Mouse (Mus musculus): ENCODE measurements around the gene Baiap2l1. TPM values are rescaled to one million over a fixed set of nuclear protein-coding genes. Genes with fewer than 3 reads are reported as not detected.

Baiap2l1 gene
- polyA plus RNA-seq, 1 experiment from 2014 or later: 11.0 TPM

DNA sequence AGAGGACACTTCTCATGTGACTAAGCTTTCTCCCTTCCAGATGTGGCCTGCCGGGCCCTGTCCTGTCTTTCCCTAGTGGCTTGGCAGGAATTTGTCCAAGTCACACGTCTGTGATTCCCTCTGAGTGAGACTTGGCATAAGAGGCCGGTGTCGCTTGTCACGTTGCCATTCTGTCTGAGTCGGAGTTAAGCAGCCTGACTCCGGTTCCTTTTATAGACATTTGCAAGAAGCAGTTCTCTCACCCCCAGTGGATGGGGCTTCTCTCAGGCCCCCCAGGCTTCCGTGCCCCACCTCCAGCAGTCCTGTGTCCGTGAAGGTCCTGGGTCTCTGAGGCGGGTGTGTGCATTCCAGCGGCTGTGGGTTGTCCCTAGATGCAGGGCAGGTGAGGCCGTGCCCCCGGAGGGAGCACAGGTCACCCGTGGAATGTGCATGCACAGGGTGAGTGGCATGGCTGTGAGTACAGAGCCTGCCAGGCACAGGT, 99.7 kb downstream of the Baiap2l1 start:
- 14% methylated on average over 14 of the region's 14 CpGs for WGBS
- Histone ChIP-seq H3K9me3 (ENCODE audit: control insufficient read depth, low read length) (no peaks in the 10 kb centered on the region), H3K4me2 (ENCODE audit: low read length) (peak overlapping the region; percentile 75), H3K36me3 (ENCODE audit: control insufficient read depth, insufficient read depth, low read length) (peaks cover 45% of the 10 kb centered on the region), H3K27ac (replicated peaks in 1 of 2; ENCODE audit: control insufficient read depth in 1 of 2, insufficient read depth in 1 of 2, low read depth in 2 of 2, low read length in 2 of 2) (peak overlapping the region; percentile 91 to 97), H3K9ac (ENCODE audit: low read length) (peak overlapping the region; percentile 99), H3K4me3 (ENCODE audit: control insufficient read depth in 1 of 2, insufficient read depth in 1 of 2, low read depth in 1 of 2, low read length in 2 of 2) (peak overlapping the region; percentile 46 to 99), H3K4me1 (ENCODE audit: control insufficient read depth in 2 of 2, insufficient read depth in 2 of 2, low read length in 2 of 2) (peaks cover 50 to 69% of the 10 kb centered on the region in 2 experiments), H3K27me3 (ENCODE audit: control insufficient read depth, insufficient read depth, low read length) (no peaks in the 10 kb centered on the region)
- ATAC-seq (ENCODE audit: insufficient number of reproducible peaks, insufficient read depth, low FRiP score, low read depth): peak; percentile 29; the same call in 1 of the 2 replicates

DNA sequence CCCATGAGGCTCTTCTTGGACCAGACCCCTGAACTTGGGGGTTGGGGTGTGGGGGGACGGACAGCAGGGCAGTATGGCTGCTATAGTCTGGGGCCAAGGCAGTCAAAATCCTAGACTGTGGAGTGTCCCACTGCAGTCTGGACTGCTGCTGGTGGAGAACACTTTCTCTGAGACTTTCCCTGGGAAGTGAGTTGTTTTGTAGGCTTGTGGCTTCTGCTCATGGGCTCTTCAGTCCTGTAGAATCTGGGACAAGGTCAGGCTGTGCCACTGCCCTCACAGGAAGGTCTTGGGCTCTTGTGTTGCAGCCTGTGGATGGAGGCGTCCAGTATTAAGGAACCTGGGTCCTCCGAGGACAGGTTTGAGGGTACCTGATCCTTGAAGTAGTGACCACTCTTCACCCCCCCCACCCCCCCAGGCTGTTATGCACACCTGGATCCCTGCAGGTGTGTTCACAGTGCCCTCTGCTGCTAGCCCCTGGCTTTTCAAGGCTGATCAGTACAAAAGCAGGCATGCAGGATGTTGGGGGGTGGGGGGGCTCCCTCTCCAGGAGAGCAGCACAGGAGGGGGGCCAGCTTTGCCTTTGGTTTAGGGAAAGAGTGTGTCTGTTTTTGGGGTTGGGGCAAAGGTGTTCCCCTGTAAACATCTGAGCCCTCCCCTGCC, 100.3 kb downstream of the Baiap2l1 start:
- H3K4me1 ChIP-seq (ENCODE audit: control insufficient read depth in 2 of 2, insufficient read depth in 2 of 2, low read length in 2 of 2): peaks cover 46 to 65% of the 10 kb centered on the region in 2 experiments
- WGBS: 66% methylated on average over 3 of the region's 3 CpGs

DNA sequence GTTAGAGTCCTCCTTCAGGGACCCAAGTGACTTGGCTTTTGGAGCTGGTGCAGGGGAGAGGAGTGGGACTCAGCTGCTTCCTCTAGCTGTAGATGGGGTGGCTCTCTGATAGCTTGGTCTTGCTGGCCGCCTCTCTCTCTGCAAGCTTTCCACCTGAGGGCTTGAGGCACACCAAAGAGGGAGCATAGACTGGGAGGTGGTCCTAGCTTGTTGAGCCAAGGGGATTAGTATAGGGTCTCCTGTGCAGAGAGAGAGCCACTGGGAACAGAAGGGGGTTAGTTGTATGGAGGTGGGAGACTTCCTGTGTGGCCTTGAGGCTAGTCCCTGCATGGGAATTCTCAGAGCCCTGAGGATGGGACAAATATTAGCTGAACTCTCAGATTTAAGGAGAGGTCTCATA, 101.0 kb downstream of the Baiap2l1 start:
- Histone ChIP-seq H3K4me1 (ENCODE audit: control insufficient read depth in 2 of 2, insufficient read depth in 2 of 2, low read length in 2 of 2) (peaks cover 42 to 60% of the 10 kb centered on the region in 2 experiments), H3K9ac (ENCODE audit: low read length) (peak overlapping the region; percentile 99), H3K4me2 (ENCODE audit: low read length) (peak overlapping the region; percentile 75), H3K36me3 (ENCODE audit: control insufficient read depth, insufficient read depth, low read length) (peaks cover 39% of the 10 kb centered on the region), H3K27me3 (ENCODE audit: control insufficient read depth, insufficient read depth, low read length) (no peaks in the 10 kb centered on the region), H3K27ac (replicated peaks in 1 of 2; ENCODE audit: control insufficient read depth in 1 of 2, insufficient read depth in 1 of 2, low read depth in 2 of 2, low read length in 2 of 2) (peak overlapping the region; percentile 82 to 97), H3K4me3 (ENCODE audit: control insufficient read depth in 1 of 2, insufficient read depth in 1 of 2, low read depth in 1 of 2, low read length in 2 of 2) (peak overlapping the region; percentile 85 to 99), H3K9me3 (ENCODE audit: control insufficient read depth, low read length) (no peaks in the 10 kb centered on the region)
- WGBS: 17% methylated on average over 1 of the region's 1 CpGs
- ATAC-seq (ENCODE audit: insufficient number of reproducible peaks, insufficient read depth, low FRiP score, low read depth): no peak

More for the DNA sequence above, 100.3 kb downstream of the Baiap2l1 start:
- Histone ChIP-seq H3K27me3 (ENCODE audit: control insufficient read depth, insufficient read depth, low read length) (no peaks in the 10 kb centered on the region), H3K4me3 (ENCODE audit: control insufficient read depth in 1 of 2, insufficient read depth in 1 of 2, low read depth in 1 of 2, low read length in 2 of 2) (peak overlapping the region; percentile 85 to 99), H3K27ac (replicated peaks in 1 of 2; ENCODE audit: control insufficient read depth in 1 of 2, insufficient read depth in 1 of 2, low read depth in 2 of 2, low read length in 2 of 2) (peak overlapping the region; percentile 91 to 97), H3K4me2 (ENCODE audit: low read length) (peak overlapping the region; percentile 75), H3K9ac (ENCODE audit: low read length) (peak overlapping the region; percentile 99), H3K36me3 (ENCODE audit: control insufficient read depth, insufficient read depth, low read length) (peaks cover 42% of the 10 kb centered on the region), H3K9me3 (ENCODE audit: control insufficient read depth, low read length) (no peaks in the 10 kb centered on the region)
- no peak for ATAC-seq (ENCODE audit: insufficient number of reproducible peaks, insufficient read depth, low FRiP score, low read depth)

DNA sequence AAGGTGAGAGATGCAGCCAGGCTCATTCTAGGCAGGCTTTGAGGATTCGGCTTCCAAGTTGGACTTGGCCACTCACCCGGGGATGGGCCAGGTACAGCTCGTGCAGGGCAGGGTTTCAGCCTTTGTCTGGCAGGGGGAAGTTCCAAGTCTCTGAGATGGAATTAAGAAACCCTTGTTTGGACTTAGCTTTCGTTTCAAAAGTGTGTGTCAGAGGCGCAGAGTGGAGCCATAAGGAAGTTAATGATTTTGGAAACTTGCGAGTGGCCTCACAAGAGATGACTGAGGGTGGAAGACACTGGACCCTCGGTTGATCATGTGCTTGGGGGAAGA, 101.4 kb downstream of the Baiap2l1 start:
- peak overlapping the region; percentile 85 to 99 for H3K4me3 ChIP-seq (ENCODE audit: control insufficient read depth in 1 of 2, insufficient read depth in 1 of 2, low read depth in 1 of 2, low read length in 2 of 2)
- H3K4me1 ChIP-seq (ENCODE audit: control insufficient read depth in 2 of 2, insufficient read depth in 2 of 2, low read length in 2 of 2): peaks cover 38 to 56% of the 10 kb centered on the region in 2 experiments
- WGBS: 18% methylated on average over 7 of the region's 7 CpGs
- no peaks in the 10 kb centered on the region for H3K27me3 ChIP-seq (ENCODE audit: control insufficient read depth, insufficient read depth, low read length)
- H3K36me3 ChIP-seq (ENCODE audit: control insufficient read depth, insufficient read depth, low read length): peaks cover 36% of the 10 kb centered on the region
- H3K9me3 ChIP-seq (ENCODE audit: control insufficient read depth, low read length): no peaks in the 10 kb centered on the region
- peak overlapping the region; percentile 99 for H3K9ac ChIP-seq (ENCODE audit: low read length)
- peak overlapping the region; percentile 75 for H3K4me2 ChIP-seq (ENCODE audit: low read length)
- no peak for ATAC-seq (ENCODE audit: insufficient number of reproducible peaks, insufficient read depth, low FRiP score, low read depth)
- H3K27ac ChIP-seq (replicated peaks in 1 of 2; ENCODE audit: control insufficient read depth in 1 of 2, insufficient read depth in 1 of 2, low read depth in 2 of 2, low read length in 2 of 2): peak overlapping the region; percentile 82 to 97

DNA sequence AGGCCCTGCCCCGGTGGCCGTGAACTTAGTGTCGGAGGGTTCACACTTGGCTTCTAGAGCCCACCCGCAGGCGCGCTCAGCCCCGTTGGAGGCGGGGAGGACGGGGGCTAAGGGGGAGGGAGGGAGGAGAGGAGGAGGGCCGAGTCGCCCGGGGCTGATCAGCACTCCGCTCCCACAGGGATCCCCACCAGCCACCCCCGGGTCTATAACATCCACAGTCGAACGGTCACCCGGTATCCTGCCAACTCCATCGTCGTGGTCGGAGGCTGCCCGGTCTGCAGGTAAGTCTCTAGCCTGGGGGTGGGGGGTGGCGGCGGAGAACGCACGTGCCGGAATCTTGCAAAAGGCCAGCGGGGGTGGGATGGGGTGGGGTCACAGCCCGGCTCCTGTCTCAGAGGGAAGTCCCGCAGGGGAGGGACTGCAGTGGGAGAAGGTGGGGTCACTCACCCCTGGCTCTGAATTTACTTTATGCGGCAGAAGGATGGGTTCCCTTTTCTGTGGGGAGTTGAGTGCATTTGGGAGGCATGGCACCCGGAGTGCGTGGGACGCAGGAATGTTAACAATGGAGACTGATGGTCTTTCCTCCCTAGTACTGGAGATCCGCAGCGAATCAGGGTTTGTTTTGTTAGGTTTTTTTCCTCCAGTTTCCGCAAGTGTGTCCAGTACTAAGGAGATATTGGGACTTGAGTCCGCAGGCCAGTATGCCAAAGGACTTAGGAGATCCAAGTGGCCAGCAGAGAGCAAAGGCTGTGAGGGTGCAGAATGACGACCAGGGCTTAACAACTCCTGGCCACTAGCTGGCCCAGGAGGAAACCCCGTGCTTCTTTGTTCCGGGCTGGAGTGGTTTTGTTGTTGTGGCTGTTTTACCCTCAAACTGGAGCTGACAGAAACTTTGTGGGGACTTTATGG, 102.0 kb downstream of the Baiap2l1 start:
- H3K4me2 ChIP-seq (ENCODE audit: low read length): peak overlapping the region; percentile 75
- H3K4me1 ChIP-seq (ENCODE audit: control insufficient read depth in 2 of 2, insufficient read depth in 2 of 2, low read length in 2 of 2): peaks cover 34 to 49% of the 10 kb centered on the region in 2 experiments
- peak overlapping the region; percentile 85 to 99 for H3K4me3 ChIP-seq (ENCODE audit: control insufficient read depth in 1 of 2, insufficient read depth in 1 of 2, low read depth in 1 of 2, low read length in 2 of 2)
- under 1% methylated on average over 40 of the region's 40 CpGs for WGBS
- H3K36me3 ChIP-seq (ENCODE audit: control insufficient read depth, insufficient read depth, low read length): peaks cover 30% of the 10 kb centered on the region
- peak overlapping the region; percentile 99 for H3K9ac ChIP-seq (ENCODE audit: low read length)
- no peaks in the 10 kb centered on the region for H3K27me3 ChIP-seq (ENCODE audit: control insufficient read depth, insufficient read depth, low read length)
- ATAC-seq (ENCODE audit: insufficient number of reproducible peaks, insufficient read depth, low FRiP score, low read depth): peak; percentile 40
- H3K9me3 ChIP-seq (ENCODE audit: control insufficient read depth, low read length): no peaks in the 10 kb centered on the region
- peak overlapping the region; percentile 82 to 97 for H3K27ac ChIP-seq (replicated peaks in 1 of 2; ENCODE audit: control insufficient read depth in 1 of 2, insufficient read depth in 1 of 2, low read depth in 2 of 2, low read length in 2 of 2)

GRCm38 (mm10) chr5:144254811-144255631, 102.9 kb downstream of the Baiap2l1 start:
- Histone ChIP-seq H3K27me3 (ENCODE audit: control insufficient read depth, insufficient read depth, low read length) (no peaks in the 10 kb centered on the region), H3K9ac (ENCODE audit: low read length) (peak overlapping the region; percentile 99), H3K4me3 (ENCODE audit: control insufficient read depth in 1 of 2, insufficient read depth in 1 of 2, low read depth in 1 of 2, low read length in 2 of 2) (peak overlapping the region; percentile 85 to 99), H3K4me2 (ENCODE audit: low read length) (peak overlapping the region; percentile 75), H3K27ac (replicated peaks in 1 of 2; ENCODE audit: control insufficient read depth in 1 of 2, insufficient read depth in 1 of 2, low read depth in 2 of 2, low read length in 2 of 2) (peak overlapping the region; percentile 82 to 97), H3K36me3 (ENCODE audit: control insufficient read depth, insufficient read depth, low read length) (peaks cover 24% of the 10 kb centered on the region; the same call in 1 of the 2 replicates), H3K9me3 (ENCODE audit: control insufficient read depth, low read length) (no peaks in the 10 kb centered on the region), H3K4me1 (ENCODE audit: control insufficient read depth in 2 of 2, insufficient read depth in 2 of 2, low read length in 2 of 2) (peaks cover 31 to 41% of the 10 kb centered on the region in 2 experiments)
- WGBS: under 1% methylated on average over 77 of the region's 84 CpGs
- peak; percentile 72 for ATAC-seq (ENCODE audit: insufficient number of reproducible peaks, insufficient read depth, low FRiP score, low read depth)

All from heart, embryonic 14.5 days (tissue).